Mouse (Mus musculus) midbrain, embryonic 13.5 days (tissue): ENCODE results near the gene Musk. TPM values are rescaled to one million over a fixed set of nuclear protein-coding genes. Genes with fewer than 3 reads are reported as not detected.

Experiments
- ATAC-seq: fragments of 200-750 bp; cut with Nextera tagmentation; 2 replicates; pipeline ENCODE4 v1.8.0; 2017; ENCODE audit warnings: mild to moderate bottlenecking, moderate TSS enrichment, moderate library complexity
- H3K27ac ChIP-seq: fragments of 300-500 bp; sonication (generic); 2 replicates; pipeline ENCODE4 v1.5.1; 2015; ENCODE audit warnings: inconsistent platforms, mild to moderate bottlenecking, moderate library complexity
- H3K27me3 ChIP-seq: fragments of 300-500 bp; sonication (generic); 2 replicates; pipeline ENCODE4 v1.6.1; 2015; ENCODE audit warnings: mild to moderate bottlenecking, inconsistent platforms
- H3K36me3 ChIP-seq: fragments of 300-500 bp; sonication (generic); 2 replicates; pipeline ENCODE4 v1.6.1; 2015; ENCODE audit warnings: mild to moderate bottlenecking, inconsistent platforms
- H3K4me1 ChIP-seq: fragments of 300-500 bp; sonication (generic); replicated peaks from 2 replicates; pipeline ENCODE4 v1.6.1; 2015; ENCODE audit warnings: inconsistent platforms
- H3K4me2 ChIP-seq: fragments of 300-500 bp; sonication (generic); replicated peaks from 2 replicates; pipeline ENCODE4 v1.6.1; 2015; ENCODE audit warnings: moderate library complexity, mild to moderate bottlenecking, inconsistent platforms
- H3K4me3 ChIP-seq: fragments of 300-500 bp; sonication (generic); replicated peaks from 2 replicates; pipeline ENCODE4 v1.5.1; 2015; ENCODE audit warnings: mild to moderate bottlenecking, inconsistent platforms
- H3K9ac ChIP-seq: fragments of 300-500 bp; sonication (generic); replicated peaks from 2 replicates; pipeline ENCODE4 v1.6.1; 2015; ENCODE audit warnings: mild to moderate bottlenecking, inconsistent platforms
- H3K9me3 ChIP-seq: fragments of 300-500 bp; sonication (generic); 2 replicates; pipeline ENCODE4 v1.6.1; 2016; ENCODE audit warnings: mild to moderate bottlenecking, inconsistent platforms
- WGBS: fragments of 180-500 bp; shearing (Covaris S2); methylation state at CpG from one replicate; pipeline ENCODE4 v1.1.7; 2015; 5-methylcytosine and 5-hydroxymethylcytosine counted together
- polyA plus RNA-seq: library from polyadenylated mRNA; unstranded; fragments of >200 nt; fragmentation: Nextera tagmentation; extraction: Ambion mirVana; gene quantifications from 2 replicates; pipeline ENCODE4 v1.2.1, GENCODE M21; 2015

Musk gene
- polyA plus RNA-seq, 1 experiment from 2014 or later, result not detected

GRCm38 (mm10) chr4:58278368-58278767, 7.4 kb upstream of the Musk start:
- H3K27ac ChIP-seq, result no peak overlapping the region
- ATAC-seq, result no peak
- H3K36me3 ChIP-seq, result no peaks in the 10 kb centered on the region
- no peak overlapping the region for H3K9ac ChIP-seq
- WGBS, result 92% methylated on average over 6 of the region's 6 CpGs
- H3K9me3 ChIP-seq, result no peaks in the 10 kb centered on the region
- H3K4me2 ChIP-seq, result no peak overlapping the region
- H3K4me1 ChIP-seq, result no peaks in the 10 kb centered on the region
- H3K4me3 ChIP-seq, result no peak overlapping the region
- H3K27me3 ChIP-seq, result no peaks in the 10 kb centered on the region

DNA sequence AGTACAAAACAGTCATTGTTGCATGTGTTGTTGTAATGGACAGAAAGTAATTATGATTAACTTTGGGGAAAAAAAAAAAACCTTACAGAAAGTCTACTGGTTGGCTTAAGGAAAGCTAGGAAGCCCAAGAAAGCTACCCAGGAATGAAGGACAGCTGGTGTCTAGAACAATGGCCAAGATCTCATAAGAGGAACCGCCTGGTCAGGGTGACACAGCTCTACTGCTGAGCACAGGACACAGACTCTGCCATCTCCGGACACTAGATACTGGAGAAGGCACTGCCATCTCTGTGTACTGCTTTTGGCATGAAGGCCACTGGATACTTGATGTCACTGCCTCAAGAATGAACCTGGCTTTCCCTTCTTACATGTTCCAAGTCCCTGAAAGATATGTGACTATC, 5.6 kb upstream of the Musk start:
- ATAC-seq, result no peak
- Histone ChIP-seq H3K4me1 (no peaks in the 10 kb centered on the region), H3K36me3 (no peaks in the 10 kb centered on the region), H3K4me2 (no peak overlapping the region), H3K9me3 (no peaks in the 10 kb centered on the region), H3K9ac (no peak overlapping the region), H3K27ac (no peak overlapping the region), H3K4me3 (no peak overlapping the region), H3K27me3 (no peaks in the 10 kb centered on the region)
- WGBS, result 87% methylated on average over 2 of the region's 2 CpGs

GRCm38 (mm10) chr4:58286368-58287090, 769 bp downstream of the Musk start:
- H3K4me3 ChIP-seq, result no peak overlapping the region
- no peak overlapping the region for H3K4me2 ChIP-seq
- no peak for ATAC-seq
- H3K9me3 ChIP-seq, result no peaks in the 10 kb centered on the region
- no peaks in the 10 kb centered on the region for H3K36me3 ChIP-seq
- 89% methylated on average over 9 of the region's 9 CpGs for WGBS
- no peaks in the 10 kb centered on the region for H3K4me1 ChIP-seq
- H3K27ac ChIP-seq, result no peak overlapping the region
- no peak overlapping the region for H3K9ac ChIP-seq
- H3K27me3 ChIP-seq, result no peaks in the 10 kb centered on the region

DNA sequence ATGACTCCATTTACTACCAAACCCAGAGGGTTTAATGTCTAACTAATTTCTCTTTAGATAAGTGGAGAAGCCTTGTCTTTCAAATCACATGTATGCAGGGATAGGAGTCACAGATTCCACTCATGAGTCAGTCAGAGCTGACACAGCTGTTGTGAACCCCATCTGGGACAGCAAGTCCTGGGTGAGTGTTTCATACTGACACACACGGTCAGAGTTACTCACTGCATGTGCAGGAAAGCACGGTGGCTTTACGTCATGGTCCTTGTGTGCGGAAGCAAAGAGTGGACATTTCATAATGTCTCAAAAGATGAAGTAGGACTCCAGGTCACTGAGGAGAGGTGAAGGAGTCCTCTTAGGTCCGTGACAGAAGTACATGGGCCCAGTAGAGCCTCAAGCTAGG, 3.0 kb downstream of the Musk start:
- no peaks in the 10 kb centered on the region for H3K36me3 ChIP-seq
- WGBS, result 84% methylated on average over 5 of the region's 5 CpGs
- no peak overlapping the region for H3K4me2 ChIP-seq
- no peaks in the 10 kb centered on the region for H3K27me3 ChIP-seq
- no peak for ATAC-seq
- no peak overlapping the region for H3K27ac ChIP-seq
- H3K4me1 ChIP-seq, result no peaks in the 10 kb centered on the region
- H3K9ac ChIP-seq, result no peak overlapping the region
- no peak overlapping the region for H3K4me3 ChIP-seq
- no peaks in the 10 kb centered on the region for H3K9me3 ChIP-seq

- Histone ChIP-seq H3K9me3 (no peaks in the 10 kb centered on the region), H3K9ac (no peak overlapping the region), H3K27ac (no peak overlapping the region), H3K4me1 (no peaks in the 10 kb centered on the region), H3K27me3 (no peaks in the 10 kb centered on the region), H3K36me3 (no peaks in the 10 kb centered on the region), H3K4me2 (no peak overlapping the region), H3K4me3 (no peak overlapping the region)
- WGBS, result 43% methylated on average over 1 of the region's 1 CpGs
- peak; percentile 30; the same call in 1 of the 2 replicates for ATAC-seq
Observed at GRCm38 (mm10) chr4:58291828-58292227, 6.1 kb downstream of the Musk start.

GRCm38 (mm10) chr4:58293099-58293498, 7.3 kb downstream of the Musk start:
- Histone ChIP-seq H3K4me1 (no peaks in the 10 kb centered on the region), H3K36me3 (no peaks in the 10 kb centered on the region), H3K4me2 (no peak overlapping the region), H3K9ac (no peak overlapping the region), H3K27ac (no peak overlapping the region), H3K27me3 (no peaks in the 10 kb centered on the region), H3K9me3 (no peaks in the 10 kb centered on the region), H3K4me3 (no peak overlapping the region)
- ATAC-seq, result no peak
- WGBS, result 86% methylated on average over 3 of the region's 3 CpGs

DNA sequence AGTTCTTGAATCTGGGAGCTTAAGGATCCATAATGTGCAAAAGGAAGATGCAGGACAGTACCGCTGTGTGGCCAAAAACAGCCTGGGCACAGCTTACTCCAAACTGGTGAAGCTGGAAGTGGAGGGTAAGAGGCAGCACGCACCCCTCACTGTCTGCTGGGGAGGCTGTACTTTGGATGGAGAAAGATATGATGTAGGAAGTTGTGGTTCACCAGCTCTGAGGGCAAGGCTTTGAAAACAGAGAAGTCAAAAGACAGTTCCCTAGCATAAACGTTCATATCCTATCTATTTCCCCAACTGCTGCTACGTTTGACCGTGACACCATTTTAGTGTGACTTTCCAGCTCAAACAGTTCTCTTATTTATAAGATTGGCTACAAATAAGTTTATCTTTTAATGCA, 18.1 kb downstream of the Musk start:
- 90% methylated on average over 5 of the region's 5 CpGs for WGBS
- H3K27ac ChIP-seq, result no peak overlapping the region
- ATAC-seq, result no peak

GRCm38 (mm10) chr4:58304564-58304963, 18.8 kb downstream of the Musk start:
- 55% methylated on average over 7 of the region's 7 CpGs for WGBS
- H3K27me3 ChIP-seq, result no peaks in the 10 kb centered on the region
- ATAC-seq, result no peak

More for the DNA sequence above, 18.1 kb downstream of the Musk start:
- no peaks in the 10 kb centered on the region for H3K9me3 ChIP-seq
- no peak overlapping the region for H3K4me2 ChIP-seq
- no peaks in the 10 kb centered on the region for H3K36me3 ChIP-seq
- no peak overlapping the region for H3K9ac ChIP-seq
- no peaks in the 10 kb centered on the region for H3K4me1 ChIP-seq
- H3K27me3 ChIP-seq, result no peaks in the 10 kb centered on the region
- no peak overlapping the region for H3K4me3 ChIP-seq

GRCm38 (mm10) chr4:58307421-58307820, 21.7 kb downstream of the Musk start:
- ATAC-seq, result no peak
- no peak overlapping the region for H3K4me3 ChIP-seq
- no peak overlapping the region for H3K27ac ChIP-seq
- H3K9ac ChIP-seq, result no peak overlapping the region
- no peak overlapping the region for H3K4me2 ChIP-seq
- no peaks in the 10 kb centered on the region for H3K4me1 ChIP-seq
- no peaks in the 10 kb centered on the region for H3K9me3 ChIP-seq
- H3K36me3 ChIP-seq, result no peaks in the 10 kb centered on the region
- no peaks in the 10 kb centered on the region for H3K27me3 ChIP-seq
- WGBS, result 82% methylated on average over 2 of the region's 2 CpGs

More at GRCm38 (mm10) chr4:58304564-58304963, 18.8 kb downstream of the Musk start:
- H3K36me3 ChIP-seq, result no peaks in the 10 kb centered on the region
- no peaks in the 10 kb centered on the region for H3K4me1 ChIP-seq
- no peak overlapping the region for H3K4me3 ChIP-seq
- H3K9ac ChIP-seq, result no peak overlapping the region
- H3K4me2 ChIP-seq, result no peak overlapping the region
- H3K27ac ChIP-seq, result no peak overlapping the region
- H3K9me3 ChIP-seq, result no peaks in the 10 kb centered on the region

GRCm38 (mm10) chr4:58313344-58313743, 27.6 kb downstream of the Musk start:
- no peak overlapping the region for H3K27ac ChIP-seq
- no peak for ATAC-seq
- no peak overlapping the region for H3K4me2 ChIP-seq
- 78% methylated on average over 1 of the region's 1 CpGs for WGBS
- no peaks in the 10 kb centered on the region for H3K27me3 ChIP-seq
- no peak overlapping the region for H3K4me3 ChIP-seq
- H3K36me3 ChIP-seq, result no peaks in the 10 kb centered on the region
- no peaks in the 10 kb centered on the region for H3K9me3 ChIP-seq
- H3K4me1 ChIP-seq, result no peaks in the 10 kb centered on the region
- H3K9ac ChIP-seq, result no peak overlapping the region

- no peak for ATAC-seq
- no peak overlapping the region for H3K4me2 ChIP-seq
- H3K4me1 ChIP-seq, result no peaks in the 10 kb centered on the region
- no peak overlapping the region for H3K4me3 ChIP-seq
- no peaks in the 10 kb centered on the region for H3K36me3 ChIP-seq
- no peaks in the 10 kb centered on the region for H3K27me3 ChIP-seq
- 74% methylated on average over 4 of the region's 4 CpGs for WGBS
- H3K9me3 ChIP-seq, result no peaks in the 10 kb centered on the region
- H3K9ac ChIP-seq, result no peak overlapping the region
- H3K27ac ChIP-seq, result no peak overlapping the region
Observed at GRCm38 (mm10) chr4:58314942-58315508, 29.3 kb downstream of the Musk start.

DNA sequence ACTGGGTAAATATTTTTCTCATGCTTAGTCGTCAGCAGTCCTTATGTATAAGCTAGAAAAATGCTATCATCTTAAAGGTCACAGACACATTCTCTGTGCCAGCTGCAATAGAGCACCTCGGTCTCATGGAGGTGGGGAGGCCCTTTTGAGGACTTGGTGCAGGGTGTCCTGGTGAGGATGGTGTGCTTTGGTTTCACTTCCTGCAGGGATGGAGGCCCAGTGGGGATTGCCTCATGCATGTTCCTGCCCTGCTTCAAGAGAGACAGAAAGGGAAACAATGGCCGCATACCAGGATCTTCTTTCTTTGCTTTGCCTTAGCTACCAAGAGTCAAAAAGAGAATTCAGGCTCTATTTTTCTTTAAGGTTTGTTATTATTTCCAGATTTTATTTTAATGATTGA, 31.8 kb downstream of the Musk start:
- no peaks in the 10 kb centered on the region for H3K4me1 ChIP-seq
- no peaks in the 10 kb centered on the region for H3K27me3 ChIP-seq
- 80% methylated on average over 3 of the region's 3 CpGs for WGBS
- ATAC-seq, result no peak
- no peaks in the 10 kb centered on the region for H3K9me3 ChIP-seq
- H3K27ac ChIP-seq, result no peak overlapping the region
- no peaks in the 10 kb centered on the region for H3K36me3 ChIP-seq
- no peak overlapping the region for H3K4me2 ChIP-seq
- H3K9ac ChIP-seq, result no peak overlapping the region
- H3K4me3 ChIP-seq, result no peak overlapping the region

DNA sequence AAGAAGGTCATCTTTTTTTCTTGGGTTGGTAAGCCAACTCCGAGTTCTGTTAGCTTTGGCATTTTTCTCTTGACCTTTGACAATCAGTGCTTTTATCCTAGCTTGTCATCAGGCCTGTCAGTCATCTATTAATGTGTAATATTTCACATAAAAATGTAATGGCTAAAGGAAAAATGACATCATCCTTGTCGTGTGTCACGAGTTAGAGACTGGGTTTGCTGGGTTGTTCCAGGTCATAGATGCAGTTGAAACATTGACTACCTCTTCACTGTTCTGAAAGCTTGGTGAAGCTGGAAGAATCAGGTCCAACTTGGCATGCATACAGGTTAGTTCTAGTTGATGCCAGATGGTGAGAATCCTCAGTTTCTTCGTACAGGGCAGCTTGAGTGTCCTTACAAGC, 34.5 kb downstream of the Musk start:
- no peak overlapping the region for H3K9ac ChIP-seq
- WGBS, result 81% methylated on average over 4 of the region's 4 CpGs
- H3K9me3 ChIP-seq, result no peaks in the 10 kb centered on the region
- ATAC-seq, result no peak
- no peak overlapping the region for H3K4me3 ChIP-seq
- H3K4me1 ChIP-seq, result no peaks in the 10 kb centered on the region
- H3K36me3 ChIP-seq, result no peaks in the 10 kb centered on the region
- no peaks in the 10 kb centered on the region for H3K27me3 ChIP-seq
- no peak overlapping the region for H3K4me2 ChIP-seq
- no peak overlapping the region for H3K27ac ChIP-seq
